ENCODE assay signal across 8 mouse cellular contexts in genomic region chr6:92090497-92090896, GRCm38 (mm10). TPM values are rescaled to one million over a fixed set of nuclear protein-coding genes. Genes with fewer than 3 reads are reported as not detected.
DNase-seq lines count a peak whose midpoint lies in the region; ATAC-seq and TF ChIP-seq lines count a peak whose summit lies in the region.

No protein-coding gene starts in this region.

- no peaks in the 10 kb centered on the region for H3K27me3 ChIP-seq in kidney, postnatal 0 days (ENCODE audit: insufficient read depth, low read length)
- no peaks in the 10 kb centered on the region for H3K27me3 ChIP-seq in hindbrain, embryonic 14.5 days (ENCODE audit: control insufficient read depth, insufficient read depth, low read length)
- no peaks in the 10 kb centered on the region for H3K27me3 ChIP-seq in midbrain, embryonic 15.5 days (replicated peaks)

- H3K36me3 ChIP-seq in kidney, postnatal 0 days (ENCODE audit: insufficient read depth, low read length), result no peaks in the 10 kb centered on the region
- no peaks in the 10 kb centered on the region for H3K36me3 ChIP-seq in hindbrain, embryonic 14.5 days (replicated peaks; ENCODE audit: control insufficient read depth, insufficient read depth)
- H3K36me3 ChIP-seq in midbrain, embryonic 15.5 days (replicated peaks), result no peaks in the 10 kb centered on the region

- WGBS in kidney, postnatal 0 days, result 2% methylated on average over 4 of the region's 4 CpGs
- WGBS in bone marrow, adult 2 months, result 2% methylated on average over 4 of the region's 4 CpGs
- 4% methylated on average over 4 of the region's 4 CpGs for WGBS in hindbrain, embryonic 14.5 days
- WGBS in midbrain, embryonic 15.5 days, result under 1% methylated on average over 4 of the region's 4 CpGs

- no peak for DNase-seq in kidney, postnatal 0 days (ENCODE audit: low spot score)
- no peak for DNase-seq in kidney, adult 8-10 months
- DNase-seq in hindbrain, embryonic 14.5 days (ENCODE audit: low spot score), result no peak
- no peak for DNase-seq in adrenal gland, postnatal 14 days
- no peak for DNase-seq in retina, postnatal 1 day
- DNase-seq in frontal cortex, postnatal 25 days (ENCODE audit: low spot score in 2 of 2), result no peak

- H3K9ac ChIP-seq in kidney, postnatal 0 days (ENCODE audit: low read depth, low read length), result peak overlapping the region; percentile 100
- peak overlapping the region; percentile 98 for H3K9ac ChIP-seq in hindbrain, embryonic 14.5 days
- H3K9ac ChIP-seq in midbrain, embryonic 15.5 days, result peak overlapping the region; percentile 99

- no peak for TF ChIP-seq POLR2A in bone marrow, adult 2 months (IDR thresholded peaks at IDR 0.05; ENCODE audit: borderline replicate concordance, control insufficient read depth, low read depth, low read length)

- H3K9me3 ChIP-seq in kidney, postnatal 0 days (replicated peaks; ENCODE audit: low read length), result no peaks in the 10 kb centered on the region
- H3K9me3 ChIP-seq in hindbrain, embryonic 14.5 days (ENCODE audit: control insufficient read depth, low read length), result no peaks in the 10 kb centered on the region
- no peaks in the 10 kb centered on the region for H3K9me3 ChIP-seq in midbrain, embryonic 15.5 days

- peak overlapping the region; percentile 100 for H3K27ac ChIP-seq in kidney, postnatal 0 days
- no peak overlapping the region for H3K27ac ChIP-seq in bone marrow, adult 2 months (ENCODE audit: control insufficient read depth, insufficient read depth, low read depth, low read length, poor library complexity)
- H3K27ac ChIP-seq in hindbrain, embryonic 14.5 days, result peak overlapping the region; percentile 98
- peak overlapping the region; percentile 99 for H3K27ac ChIP-seq in midbrain, embryonic 15.5 days

- no peak for ATAC-seq in kidney, postnatal 0 days (replicated peaks; ENCODE audit: low FRiP score, low read depth)
- ATAC-seq in hindbrain, embryonic 14.5 days (ENCODE audit: low FRiP score), result 0 out of 2 replicates have a peak, but pooled peaks have one; percentile 4
- ATAC-seq in midbrain, embryonic 15.5 days (replicated peaks), result no peak; the same call in 1 of the 2 replicates

- TF ChIP-seq CTCF in kidney, postnatal 0 days (IDR thresholded peaks at IDR 0.05; ENCODE audit: low read depth), result no peak
- TF ChIP-seq CTCF in bone marrow, adult 2 months (IDR thresholded peaks at IDR 0.05; ENCODE audit: control insufficient read depth, insufficient read depth, low read length), result no peak

- H3K4me3 ChIP-seq in kidney, postnatal 0 days (replicated peaks; ENCODE audit: low read depth, low read length), result peak overlapping the region; percentile 98
- peak overlapping the region; percentile 99 for H3K4me3 ChIP-seq in bone marrow, adult 2 months (replicated peaks; ENCODE audit: control insufficient read depth, low read depth, low read length)
- H3K4me3 ChIP-seq in hindbrain, embryonic 14.5 days (replicated peaks; ENCODE audit: low read length), result peak overlapping the region; percentile 94
- H3K4me3 ChIP-seq in midbrain, embryonic 15.5 days, result peak overlapping the region; percentile 98

- H3K4me2 ChIP-seq in kidney, postnatal 0 days (ENCODE audit: low read length), result peak overlapping the region; percentile 78
- H3K4me2 ChIP-seq in hindbrain, embryonic 14.5 days (replicated peaks), result peak overlapping the region; percentile 71
- H3K4me2 ChIP-seq in midbrain, embryonic 15.5 days, result peak overlapping the region; percentile 60

- peaks cover 8% of the 10 kb centered on the region for H3K4me1 ChIP-seq in kidney, postnatal 0 days (replicated peaks; ENCODE audit: insufficient read depth, low read length)
- no peaks in the 10 kb centered on the region for H3K4me1 ChIP-seq in bone marrow, adult 2 months (ENCODE audit: control insufficient read depth, insufficient read depth, low read length)
- H3K4me1 ChIP-seq in hindbrain, embryonic 14.5 days (replicated peaks; ENCODE audit: control insufficient read depth, insufficient read depth, low read length), result peaks cover 30% of the 10 kb centered on the region
- H3K4me1 ChIP-seq in midbrain, embryonic 15.5 days, result peaks cover 34% of the 10 kb centered on the region

RNA-seq across cellular contexts. Expression of gene Nr2c2, which starts 0.7 kb away (rescaled TPM):
- polyA plus RNA-seq in kidney, postnatal 0 days (2015; fragmentation: Nextera tagmentation; extraction: Ambion mirVana), result 13.9 and 14.1 TPM in 2 replicates
- 14.5 and 19.9 TPM in 2 replicates for polyA plus RNA-seq in bone marrow, adult 2 months (2011; ENCODE audit: insufficient read depth, insufficient read length, low replicate concordance, missing spikeins)
- 26.9 and 34.9 TPM in 2 replicates for polyA plus RNA-seq in hindbrain, embryonic 14.5 days (2014; fragmentation: Nextera tagmentation; extraction: Ambion mirVana)
- polyA plus RNA-seq in midbrain, embryonic 15.5 days (2015; fragmentation: Nextera tagmentation; extraction: Ambion mirVana), result 40.4 and 40.8 TPM in 2 replicates
- total RNA-seq in adrenal gland, postnatal 14 days (2021), result 35.9 and 42.7 TPM in 2 replicates
